Mouse (Mus musculus) adrenal gland, postnatal 36 days (tissue): ENCODE data around the gene Rab11fip3. TPM values are rescaled to one million over a fixed set of nuclear protein-coding genes. Genes with fewer than 3 reads are reported as not detected.
"Not testable (repeated sequence)": the region's sequence is repeated elsewhere in the genome, so short reads cannot be mapped to it uniquely, and the experiment has no call there.

ENCODE experiments used
- DNase-seq, 2 experiments: peaks; one replicate each; pipeline ENCODE4 v3.0.0; 2021; ENCODE audit warnings: mixed read lengths in 1 of 2
- long read RNA-seq, 2 experiments: library from polyadenylated mRNA; stranded (forward); transcript quantifications; one replicate each; pipeline ENCODE4 v2.0.0; 2021; ENCODE audit warnings: borderline sequencing depth in 2 of 2
- total RNA-seq, 2 experiments: library from RNA; stranded (reverse); gene quantifications; 2 replicates each; pipeline ENCODE4 v1.2.3; 2021

Rab11fip3 gene
- total RNA-seq, result 10 to 100 TPM; 17.9 to 21.9 TPM
- long read RNA-seq, experiment 1, full-length matches to known transcripts, result 14 of 16 reads
- long read RNA-seq, experiment 1, partial matches to known transcripts, result 0 of 16 reads
- long read RNA-seq, experiment 1, other reads (novel, unspliced or antisense), result 2 of 16 reads
- long read RNA-seq, experiment 2, full-length matches to known transcripts, result 4 of 7 reads
- long read RNA-seq, experiment 2, partial matches to known transcripts, result 1 of 7 reads
- long read RNA-seq, experiment 2, other reads (novel, unspliced or antisense), result 2 of 7 reads

GRCm38 (mm10) chr17:26068831-26069739 lies at the start of gene Rab11fip3:
TSS of gene Rab11fip3 (minus strand) at chr17:26069555.
- peak; percentile 87 to 90 for DNase-seq

GRCm38 (mm10) chr17:26116503-26117258 lies 47.3 kb upstream of the Rab11fip3 start:
- no peak for DNase-seq

GRCm38 (mm10) chr17:26115956-26116487 lies 46.7 kb upstream of the Rab11fip3 start:
- no peak for DNase-seq

- no peak for DNase-seq
Measured at GRCm38 (mm10) chr17:26115205-26115898, 46.0 kb upstream of the Rab11fip3 start.

- not testable (repeated sequence) for DNase-seq
Measured at GRCm38 (mm10) chr17:26114461-26114860, 45.1 kb upstream of the Rab11fip3 start.

- DNase-seq, result no peak
Measured at GRCm38 (mm10) chr17:26114061-26114460, 44.7 kb upstream of the Rab11fip3 start.

GRCm38 (mm10) chr17:26113181-26113948 lies 44.0 kb upstream of the Rab11fip3 start, which contains the start of gene Tmem8:
TSS of gene Tmem8 (plus strand) at chr17:26113299.
- peak; percentile 84 to 90 for DNase-seq

- DNase-seq, result no peak
Measured at GRCm38 (mm10) chr17:26112751-26113150, 43.4 kb upstream of the Rab11fip3 start.

- DNase-seq, result no peak
Measured at GRCm38 (mm10) chr17:26111722-26112121, 42.4 kb upstream of the Rab11fip3 start.

- DNase-seq, result no peak
Measured at GRCm38 (mm10) chr17:26111024-26111423, 41.7 kb upstream of the Rab11fip3 start.

GRCm38 (mm10) chr17:26110156-26110555 lies 40.8 kb upstream of the Rab11fip3 start:
- no peak for DNase-seq

GRCm38 (mm10) chr17:26105619-26106018 lies 36.3 kb upstream of the Rab11fip3 start:
- DNase-seq, result no peak

GRCm38 (mm10) chr17:26101478-26101877 lies 32.1 kb upstream of the Rab11fip3 start:
- peak; percentile 31 to 42 for DNase-seq

GRCm38 (mm10) chr17:26100166-26100565 lies 30.8 kb upstream of the Rab11fip3 start:
- DNase-seq, result no peak

GRCm38 (mm10) chr17:26099316-26099715 lies 30.0 kb upstream of the Rab11fip3 start:
- not testable (repeated sequence) for DNase-seq

- no peak for DNase-seq
Measured at GRCm38 (mm10) chr17:26098461-26098860, 29.1 kb upstream of the Rab11fip3 start.

GRCm38 (mm10) chr17:26095121-26095740 lies 25.9 kb upstream of the Rab11fip3 start, which contains the start of gene Nme4:
TSS of gene Nme4 (minus strand) at chr17:26095602.
- peak; percentile 66 to 77 for DNase-seq

GRCm38 (mm10) chr17:26094531-26095110 lies 25.3 kb upstream of the Rab11fip3 start:
- DNase-seq, result no peak

- DNase-seq, result peak; percentile 94 to 95
Measured at GRCm38 (mm10) chr17:26089905-26090632, 20.7 kb upstream of the Rab11fip3 start, which contains the start of gene Decr2. TSS of gene Decr2 (minus strand) at chr17:26090337.
